Mouse (Mus musculus) kidney, adult 2 months (tissue): ENCODE results near the gene Pip5k1b. TPM values are rescaled to one million over a fixed set of nuclear protein-coding genes. Genes with fewer than 3 reads are reported as not detected.

Experiments
- DNase-seq: peaks from one replicate; pipeline ENCODE4 v3.0.0; 2021
- H3K27ac ChIP-seq: fragments of 200-500 bp; 2 replicates; pipeline ENCODE4 v1.5.1; 2012; ENCODE audit warnings: low read depth, low read length, control low read depth, inconsistent platforms; ENCODE audit not compliant: insufficient read depth
- H3K27me3 ChIP-seq: fragments of 200-500 bp; replicated peaks from 2 replicates; pipeline ENCODE4 v1.6.1; 2012; ENCODE audit warnings: mild to moderate bottlenecking, moderate library complexity, low read length, inconsistent platforms; ENCODE audit not compliant: control insufficient read depth, insufficient read depth
- H3K36me3 ChIP-seq: fragments of 200-500 bp; 2 replicates; pipeline ENCODE4 v1.6.1; 2012; ENCODE audit warnings: mild to moderate bottlenecking, moderate library complexity, low read length, inconsistent platforms; ENCODE audit not compliant: control insufficient read depth, insufficient read depth
- H3K4me1 ChIP-seq: fragments of 200-500 bp; 2 replicates; pipeline ENCODE4 v1.6.1; 2011; ENCODE audit warnings: low read length; ENCODE audit not compliant: control insufficient read depth, insufficient read depth
- H3K4me3 ChIP-seq: fragments of 200-500 bp; 2 replicates; pipeline ENCODE4 v1.5.1; 2011; ENCODE audit warnings: mild to moderate bottlenecking, low read depth, low read length, control low read depth; ENCODE audit not compliant: insufficient read depth
- CTCF ChIP-seq: fragments of 200-500 bp; conservative IDR thresholded peaks from 2 replicates; pipeline ENCODE4 v1.5.1; 2011; ENCODE audit warnings: low read depth, mild to moderate bottlenecking, control low read depth, low read length, moderate library complexity, mixed read lengths; ENCODE audit not compliant: insufficient read depth, insufficient read length
- POLR2A ChIP-seq: fragments of 200-500 bp; IDR thresholded peaks from one replicate; pipeline ENCODE4 v1.6.1; 2011; ENCODE audit warnings: low read depth, low read length, control low read depth
- WGBS: fragments of 180-500 bp; shearing (Covaris S2); methylation state at CpG from one replicate; pipeline ENCODE4 v1.1.7; 2018; 5-methylcytosine and 5-hydroxymethylcytosine counted together
- polyA plus RNA-seq: library from polyadenylated mRNA; depleted of rRNA; stranded (reverse); fragments of >200 nt; gene quantifications from 2 replicates; pipeline ENCODE4 v1.2.3, GENCODE M21; 2012

Gene Pip5k1b
- polyA plus RNA-seq, 1 experiment: 3.7 TPM

DNA sequence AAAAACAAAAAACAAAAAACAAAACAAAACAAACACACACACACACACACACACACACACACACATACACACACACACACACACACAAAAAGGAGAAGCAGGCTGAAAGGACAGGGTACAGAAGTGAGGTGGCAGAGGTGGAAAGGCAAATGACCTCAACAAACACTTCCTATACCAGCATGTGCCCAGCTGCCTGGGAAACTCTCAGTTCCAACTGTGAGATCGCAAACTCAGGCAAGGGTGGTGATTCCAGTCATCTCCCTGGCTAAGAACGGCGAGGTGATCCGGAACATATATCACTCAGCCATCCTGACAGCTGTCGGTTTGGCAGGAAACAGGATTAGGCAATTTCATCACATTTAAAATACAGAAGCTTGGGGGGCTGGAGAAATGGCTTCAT is 123.2 kb downstream of the Pip5k1b start:
- Histone ChIP-seq H3K27me3 (no peaks in the 10 kb centered on the region), H3K27ac (no peak overlapping the region), H3K36me3 (no peaks in the 10 kb centered on the region), H3K4me1 (no peaks in the 10 kb centered on the region; the same call in 1 of the 2 replicates), H3K4me3 (no peak overlapping the region)
- DNase-seq: no peak
- WGBS: 75% methylated on average over 5 of the region's 5 CpGs
- TF ChIP-seq CTCF (no peak), POLR2A (no peak)

DNA sequence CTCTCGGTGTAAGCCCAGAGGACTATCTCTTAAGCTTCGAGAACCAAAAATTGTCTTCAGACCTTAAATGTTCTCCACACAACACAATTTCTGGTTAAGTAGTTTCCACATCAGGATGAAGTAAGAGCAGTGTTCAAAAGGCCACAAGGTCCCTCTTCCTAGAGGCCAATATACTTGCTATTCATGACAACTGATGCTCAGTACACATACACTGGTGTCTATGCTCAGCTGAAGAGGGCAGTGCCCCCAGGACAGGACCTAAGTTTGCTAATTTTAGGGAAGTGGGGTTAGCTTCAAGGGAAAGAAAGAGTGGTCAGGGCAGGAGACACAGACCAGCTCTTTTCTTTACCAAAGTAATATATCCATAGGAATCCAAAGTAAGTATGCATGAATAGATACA is 124.3 kb downstream of the Pip5k1b start:
- Histone ChIP-seq H3K27me3 (no peaks in the 10 kb centered on the region), H3K27ac (no peak overlapping the region), H3K4me1 (no peaks in the 10 kb centered on the region; the same call in 1 of the 2 replicates), H3K4me3 (no peak overlapping the region), H3K36me3 (no peaks in the 10 kb centered on the region)
- DNase-seq: no peak
- TF ChIP-seq CTCF (no peak), POLR2A (no peak)
- WGBS: 92% methylated on average over 2 of the region's 2 CpGs

DNA sequence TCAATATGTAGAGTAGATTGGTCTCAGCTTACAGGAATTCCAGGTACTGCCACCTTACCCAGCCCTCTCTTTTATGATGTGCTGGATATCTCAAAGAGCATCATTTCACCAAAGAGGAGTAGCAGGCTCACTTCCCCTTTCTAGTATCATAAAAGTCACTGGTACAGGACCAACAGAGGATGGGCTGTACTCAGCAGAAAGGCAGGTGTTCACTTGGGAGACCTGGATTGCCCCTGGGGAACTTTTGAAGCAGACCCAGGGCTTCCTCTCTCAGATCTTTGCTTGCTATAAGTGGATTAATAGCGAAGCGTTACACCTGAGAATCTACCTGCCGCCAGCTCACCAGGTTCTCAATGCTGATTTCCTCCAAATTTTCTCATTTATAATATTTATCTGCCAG is 127.7 kb downstream of the Pip5k1b start:
- TF ChIP-seq CTCF: no peak
- no peak for TF ChIP-seq POLR2A
- Histone ChIP-seq H3K27ac (no peak overlapping the region), H3K4me1 (no peaks in the 10 kb centered on the region), H3K27me3 (no peaks in the 10 kb centered on the region), H3K36me3 (no peaks in the 10 kb centered on the region), H3K4me3 (no peak overlapping the region)
- DNase-seq: no peak
- WGBS: 98% methylated on average over 3 of the region's 3 CpGs

DNA sequence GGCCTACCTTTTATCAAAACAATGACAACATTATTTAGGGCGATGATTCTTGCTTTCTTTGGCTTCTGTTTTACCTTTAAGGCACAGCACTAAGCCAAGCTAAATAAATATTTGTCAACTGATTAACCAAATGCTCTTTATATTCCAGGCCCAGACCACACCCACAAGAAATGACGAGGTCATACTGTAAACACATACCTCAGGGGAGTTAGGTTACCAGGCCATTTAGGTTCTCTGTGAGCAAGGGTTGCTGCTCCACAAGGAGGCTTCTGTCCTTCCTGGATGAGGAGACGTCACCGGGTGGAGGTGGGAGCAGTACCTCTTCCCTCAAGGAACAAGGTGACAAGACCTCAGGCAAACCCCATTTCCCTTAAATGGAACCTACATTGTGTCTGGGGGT is 128.4 kb downstream of the Pip5k1b start:
- 60% methylated on average over 4 of the region's 4 CpGs for WGBS
- no peak overlapping the region for H3K27ac ChIP-seq
- TF ChIP-seq CTCF (no peak), POLR2A (no peak)

DNA sequence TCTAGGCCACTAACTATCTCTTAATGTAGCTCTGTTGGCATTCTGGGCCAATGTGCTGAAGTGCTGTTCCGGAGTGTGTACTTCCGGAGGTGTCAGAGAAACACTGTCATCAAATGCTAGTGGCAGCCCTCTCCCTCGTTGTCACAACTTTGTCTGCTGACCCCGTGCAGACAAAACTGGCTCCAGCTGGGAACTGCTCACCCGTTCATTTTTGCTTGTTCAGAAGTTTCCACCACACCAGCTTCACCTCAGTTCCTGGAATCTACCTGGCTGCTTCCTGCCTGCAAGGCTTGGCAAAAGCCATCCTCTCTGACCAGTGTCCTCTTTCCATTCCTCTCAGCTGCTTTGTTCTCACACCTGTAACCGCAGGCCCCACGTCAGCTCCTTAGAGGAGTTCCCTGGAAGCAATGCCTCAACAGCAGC is 128.9 kb downstream of the Pip5k1b start:
- TF ChIP-seq CTCF (no peak), POLR2A (no peak)

More for the DNA sequence above, 128.4 kb downstream of the Pip5k1b start:
- Histone ChIP-seq H3K4me3 (no peak overlapping the region), H3K27me3 (no peaks in the 10 kb centered on the region), H3K36me3 (no peaks in the 10 kb centered on the region), H3K4me1 (no peaks in the 10 kb centered on the region)
- DNase-seq: no peak

DNA sequence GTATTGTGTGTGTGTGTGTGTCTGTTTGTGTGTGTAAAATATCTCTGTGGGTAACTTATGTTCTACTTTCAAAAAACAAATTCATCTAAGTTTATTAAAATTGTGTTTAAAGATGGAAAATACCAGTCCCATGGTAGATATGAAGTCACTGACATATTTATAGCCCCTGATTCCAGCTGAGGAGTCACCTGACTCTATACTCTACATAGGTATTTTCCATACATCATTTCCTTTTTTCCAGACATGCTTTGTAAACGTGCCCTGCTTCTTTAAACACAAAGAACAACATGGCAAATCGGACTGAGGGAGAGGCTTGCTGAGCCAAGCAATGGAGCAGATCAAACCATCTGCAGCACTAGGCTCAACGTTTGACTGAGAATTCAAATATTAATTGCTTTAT is 137.6 kb downstream of the Pip5k1b start:
- no peak for DNase-seq
- no peak overlapping the region for H3K27ac ChIP-seq
- no peaks in the 10 kb centered on the region for H3K27me3 ChIP-seq
- 42% methylated on average over 3 of the region's 3 CpGs for WGBS
- no peaks in the 10 kb centered on the region for H3K36me3 ChIP-seq
- no peak overlapping the region for H3K4me3 ChIP-seq
- H3K4me1 ChIP-seq: no peaks in the 10 kb centered on the region
- TF ChIP-seq POLR2A: no peak
- TF ChIP-seq CTCF: no peak

More for the DNA sequence above, 128.9 kb downstream of the Pip5k1b start:
- no peak overlapping the region for H3K4me3 ChIP-seq
- H3K4me1 ChIP-seq: no peaks in the 10 kb centered on the region
- WGBS: 56% methylated on average over 7 of the region's 7 CpGs
- H3K27ac ChIP-seq: no peak overlapping the region
- no peaks in the 10 kb centered on the region for H3K36me3 ChIP-seq
- peak; percentile 21 for DNase-seq
- H3K27me3 ChIP-seq: no peaks in the 10 kb centered on the region

DNA sequence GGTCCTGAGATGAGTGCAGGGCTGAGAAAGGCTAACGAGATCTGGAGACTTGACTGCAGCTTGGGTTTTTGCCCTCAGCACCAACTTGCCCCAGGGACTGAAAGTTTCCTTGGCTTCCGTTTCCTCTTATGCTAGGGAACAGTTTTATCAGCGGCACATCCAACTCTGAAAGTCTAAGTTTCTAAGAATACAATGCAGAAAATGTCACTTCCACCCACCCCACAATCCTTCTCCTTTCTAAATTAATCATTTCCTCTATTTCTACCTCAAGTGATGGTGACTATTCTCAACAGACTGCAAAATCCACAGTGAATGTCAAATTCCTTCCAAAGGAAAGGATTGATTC is 138.0 kb downstream of the Pip5k1b start:
- no peak for DNase-seq
- no peak for TF ChIP-seq POLR2A
- no peak for TF ChIP-seq CTCF

DNA sequence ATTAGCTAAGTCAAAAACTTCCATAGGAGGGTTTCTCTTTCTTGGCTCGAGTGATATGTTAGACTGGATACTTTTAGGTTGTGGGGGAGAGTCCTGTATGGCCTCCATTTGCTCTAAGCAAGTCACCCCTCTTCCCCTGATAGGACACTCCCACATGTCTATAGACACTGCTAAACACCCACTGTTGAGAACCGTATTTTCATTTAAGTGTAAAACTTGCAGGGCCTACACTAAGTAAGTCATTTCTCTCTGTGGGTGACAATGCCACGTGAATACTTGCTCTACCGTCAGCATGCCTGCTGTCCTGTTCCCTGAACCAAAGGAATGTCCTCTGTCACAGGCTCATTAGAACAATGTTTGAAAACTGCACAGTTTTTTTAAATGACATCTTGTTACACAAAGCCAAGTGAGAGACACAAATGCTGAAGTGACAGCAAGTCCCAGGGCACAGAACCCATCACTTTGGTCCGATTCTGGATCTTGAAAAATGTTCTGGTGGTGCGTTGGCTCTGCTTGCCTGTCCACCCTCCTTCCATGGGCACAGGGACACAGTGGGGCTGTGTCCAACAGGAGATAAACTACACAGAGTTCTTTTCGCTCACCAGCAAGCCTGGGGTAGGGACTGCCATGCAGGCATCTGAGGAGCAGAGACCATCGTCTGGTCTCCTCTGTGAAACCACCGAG is 138.6 kb downstream of the Pip5k1b start:
- no peak for DNase-seq

More for the DNA sequence above, 138.0 kb downstream of the Pip5k1b start:
- WGBS: 73% methylated on average over 3 of the region's 3 CpGs
- H3K4me3 ChIP-seq: no peak overlapping the region
- H3K4me1 ChIP-seq: no peaks in the 10 kb centered on the region
- no peaks in the 10 kb centered on the region for H3K27me3 ChIP-seq
- H3K27ac ChIP-seq: no peak overlapping the region
- no peaks in the 10 kb centered on the region for H3K36me3 ChIP-seq

More for the DNA sequence above, 138.6 kb downstream of the Pip5k1b start:
- no peaks in the 10 kb centered on the region for H3K36me3 ChIP-seq
- 83% methylated on average over 9 of the region's 9 CpGs for WGBS
- no peak for TF ChIP-seq CTCF
- no peak for TF ChIP-seq POLR2A
- H3K27ac ChIP-seq: no peak overlapping the region
- H3K4me1 ChIP-seq: no peaks in the 10 kb centered on the region
- H3K4me3 ChIP-seq: no peak overlapping the region
- H3K27me3 ChIP-seq: no peaks in the 10 kb centered on the region
